Comparison of ENCODE assay signal across 15 mouse cellular contexts in genomic region chr10:96298566-96298965, GRCm38 (mm10).
DNase-seq lines count a peak whose midpoint lies in the region; ATAC-seq and TF ChIP-seq lines count a peak whose summit lies in the region.
"Had no signal": no experiment of that assay in that cellular context is flagged by ENCODE, and none has a peak within 500 bp of the region (broad histone marks: within the 10 kb centered on the region; RNA-seq: fewer than 3 reads in every experiment).

No protein-coding gene starts in this region.

- H3K4me1 ChIP-seq in CH12.LX (ENCODE audit: control insufficient read depth in 1 of 2, insufficient read depth in 2 of 2) = peaks cover 0 to 12% of the 10 kb centered on the region in 2 experiments; a peak in 1 of 4 replicates
- H3K4me1 ChIP-seq: stomach, embryonic 15.5 days had no signal

- no peaks in the 10 kb centered on the region for H3K79me2 ChIP-seq in CH12.LX (replicated peaks; ENCODE audit: control insufficient read depth, extremely low read depth, insufficient read depth, poor library complexity, severe bottlenecking)

- H3K4me2 ChIP-seq in CH12.LX (ENCODE audit: insufficient read depth, low read depth, poor library complexity, severe bottlenecking) = no peak overlapping the region; the same call in 1 of the 2 replicates
- H3K4me2 ChIP-seq: embryonic facial prominence, embryonic 13.5 days; limb, embryonic 15.5 days; stomach, embryonic 15.5 days had no signal

- dilution Hi-C loops in CH12.LX (cut with MboI; ENCODE audit: extremely low pct_ligation_motif_present, extremely low pct_unique_long_range_greater_than_20kb, low sequenced_read_pairs) = no loop called here

- TF ChIP-seq RAD21 in CH12.LX (IDR thresholded peaks at IDR 0.05; ENCODE audit: low read depth, low read length) = no peak

- H3K27me3 ChIP-seq in CH12.LX (replicated peaks) = no peaks in the 10 kb centered on the region
- H3K27me3 ChIP-seq: embryonic facial prominence, embryonic 13.5 days; limb, embryonic 15.5 days; stomach, embryonic 15.5 days had no signal

- no peaks in the 10 kb centered on the region for H3K9me3 ChIP-seq in CH12.LX (replicated peaks; ENCODE audit: low read length)
- H3K9me3 ChIP-seq: embryonic facial prominence, embryonic 13.5 days; limb, embryonic 15.5 days; stomach, embryonic 15.5 days had no signal

- H3K36me3 ChIP-seq in CH12.LX (replicated peaks in 1 of 2; ENCODE audit: control insufficient read depth in 1 of 2, insufficient read depth in 1 of 2, low read length in 1 of 2) = no peaks in the 10 kb centered on the region
- H3K36me3 ChIP-seq: embryonic facial prominence, embryonic 13.5 days; limb, embryonic 15.5 days; stomach, embryonic 15.5 days had no signal

- in situ Hi-C loops in CH12.LX (cut with MboI; ENCODE audit: low pct_ligation_motif_present, low pct_unique_long_range_greater_than_20kb, low sequenced_read_pairs) = no loop called here

- TF ChIP-seq CTCF in CH12.LX (conservative IDR thresholded peaks at IDR 0.05 in 1 of 2, IDR thresholded peaks at IDR 0.05 in 1 of 2; ENCODE audit: low read depth in 2 of 2, low read length in 2 of 2) = no peak

- H3K9ac ChIP-seq in CH12.LX (ENCODE audit: insufficient read depth, low read depth) = no peak overlapping the region
- H3K9ac ChIP-seq: embryonic facial prominence, embryonic 13.5 days; limb, embryonic 15.5 days; stomach, embryonic 15.5 days had no signal

- peak; percentile 14 for DNase-seq in adrenal gland, adult 8-10 months
- DNase-seq in adrenal gland, adult 18-20 months (ENCODE audit: low spot score in 2 of 2) = no peak
- DNase-seq in CH12.LX (ENCODE audit: extremely low read depth) = no peak
- peak; percentile 44 for DNase-seq in fibroblast of lung, adult 2 months (ENCODE audit: low read depth)
- DNase-seq in right cerebral cortex, postnatal 36 days (ENCODE audit: low spot score in 2 of 2) = no peak
- no peak for DNase-seq in cerebellum, postnatal 36 days
- DNase-seq: cerebellum, adult 9-11 months; kidney, postnatal 10 days; right cerebral cortex, postnatal 25 days had no signal

- peak; percentile 87 for ATAC-seq in megakaryocyte, adult 5-6 weeks (ENCODE audit: poor library complexity, severe bottlenecking)
- no peak for ATAC-seq in CD4-positive, CD25-positive, alpha-beta regulatory T cell, adult 4 months
- ATAC-seq: forebrain, embryonic 14.5 days had no signal

- no peak overlapping the region for H3K27ac ChIP-seq in CH12.LX (ENCODE audit: insufficient read depth, low read depth)
- H3K27ac ChIP-seq: embryonic facial prominence, embryonic 13.5 days; limb, embryonic 15.5 days; stomach, embryonic 15.5 days had no signal

- no peak for TF ChIP-seq POLR2A in CH12.LX (IDR thresholded peaks at IDR 0.05; ENCODE audit: low read depth, low read length)

- no peak for TF ChIP-seq EP300 in CH12.LX (IDR thresholded peaks at IDR 0.05; ENCODE audit: low read length)

- no peak overlapping the region for H3K4me3 ChIP-seq in CH12.LX (replicated peaks in 1 of 3; ENCODE audit: low read depth in 2 of 3, low read length in 2 of 3, poor library complexity in 1 of 3)
- H3K4me3 ChIP-seq: embryonic facial prominence, embryonic 13.5 days; limb, embryonic 15.5 days; stomach, embryonic 15.5 days had no signal

TF ChIP-seq in CH12.LX, 34 proteins besides CTCF, POLR2A, EP300 and RAD21:
- TF ChIP-seq UBTF (IDR thresholded peaks at IDR 0.05; ENCODE audit: low read depth, low read length) (no peak), MAFK (IDR thresholded peaks at IDR 0.05; ENCODE audit: insufficient replicate concordance, low read length) (peak; percentile 83), USF1 (IDR thresholded peaks at IDR 0.05; ENCODE audit: low read depth, low read length) (no peak), SIN3A (IDR thresholded peaks at IDR 0.05; ENCODE audit: low read length) (no peak)

Comparison
In these comparisons a context has a peak if more than half of its experiments do, and no peak if none do; other contexts are left out.
1. DNase-seq: peak in adrenal gland, adult 8-10 months (single experiment) and fibroblast of lung, adult 2 months (single experiment); none in adrenal gland, adult 18-20 months (0 of 2), CH12.LX (single experiment), right cerebral cortex, postnatal 36 days (0 of 2) and cerebellum, postnatal 36 days (0 of 2).